8 mouse cellular contexts compared by ENCODE assay signal in genomic region chr7:68369694-68370093, GRCm38 (mm10).
DNase-seq lines count a peak whose midpoint lies in the region; ATAC-seq and TF ChIP-seq lines count a peak whose summit lies in the region.

No protein-coding gene starts in this region.

- DNase-seq in Patski (ENCODE audit: low read depth, low spot score): no peak
- DNase-seq in cerebellum, postnatal 10 days: peak; percentile 89 to 91
- peak; percentile 71 to 76 for DNase-seq in frontal cortex, postnatal 36 days (ENCODE audit: low spot score in 2 of 2)
- DNase-seq in hindlimb bud, embryonic 11.5 days (ENCODE audit: extremely low spot score, low read depth, low spot score): peak; percentile 73
- peak; percentile 33 to 75 for DNase-seq in left cerebral cortex, postnatal 10 days (ENCODE audit: extremely low spot score in 1 of 2, low spot score in 2 of 2)
- peak; percentile 67 to 81 for DNase-seq in right cerebral cortex, postnatal 10 days (ENCODE audit: low spot score in 2 of 2)
- DNase-seq in urinary bladder, postnatal 10 days (ENCODE audit: low spot score): peak; percentile 39

- H3K27me3 ChIP-seq in Patski: peaks cover 7% of the 10 kb centered on the region

- CTCF ChIA-PET in Patski (lab: Charles Lee): interaction anchor here (1.3 to 1.5 kb wide), 2 partner anchors 24 to 454 kb away, joined by 3 to 4 read pairs; no protein-coding TSS in a partner anchor

- TF ChIP-seq CTCF in Patski (IDR thresholded peaks at IDR 0.05): peak; percentile 94

- intact Hi-C loops in left cerebral cortex, postnatal 10 days (cut with DNase I): loop anchor here (5.0 to 10.0 kb wide), 5 partner anchors 208 to 1995 kb away; partner anchors contain the start of gene Nr2f2

- in situ Hi-C loops in Patski (cut with MboI; ENCODE audit: low pct_unique_long_range_greater_than_20kb): loop anchor here (5.0 to 10.0 kb wide), 3 partner anchors 113 to 463 kb away; no protein-coding TSS in a partner anchor

- ATAC-seq in Patski: peak; percentile 77
- peak; percentile 83 for ATAC-seq in megakaryocyte-erythroid progenitor cell, adult 5-6 weeks (replicated peaks; ENCODE audit: low FRiP score, low TSS enrichment, poor library complexity, severe bottlenecking)

- POLR2A ChIA-PET in Patski (lab: Charles Lee): no interaction called here
